Mouse (Mus musculus) MEL (cell line): ENCODE measurements at regions not wholly inside any gene's neighbourhood (a gene's known extent, or its start where the extent isn't known, plus 50 kb on each side); places are given as distances from the start of the nearest gene placed in this dataset.

ENCODE experiments used
- DNase-seq: peaks from one replicate; pipeline ENCODE4 v3.0.0; 2011; ENCODE audit warnings: low read depth, low spot score
- H3K27ac ChIP-seq: 2 replicates; pipeline ENCODE4 v1.5.1; 2012; ENCODE audit warnings: low read depth, mild to moderate bottlenecking, control low read depth, low read length, moderate library complexity; ENCODE audit not compliant: control insufficient read depth
- H3K27me3 ChIP-seq, 2 experiments: fragments of 150-350 bp in 1 of 2; sonication (generic) in 1 of 2; 2 replicates each; pipeline ENCODE4 v1.6.1; 2012; ENCODE audit warnings: low read length in 2 of 2, mild to moderate bottlenecking in 2 of 2, improper control_type of control experiment in 1 of 2, moderate library complexity in 1 of 2; ENCODE audit not compliant: insufficient read depth in 2 of 2, control insufficient read depth in 1 of 2
- H3K36me3 ChIP-seq, 2 experiments: 2 replicates each; pipeline ENCODE4 v1.6.1; 2012 to 2014; ENCODE audit warnings: low read length in 2 of 2, improper control_type of control experiment in 1 of 2, inconsistent platforms in 1 of 2, mild to moderate bottlenecking in 1 of 2; ENCODE audit not compliant: insufficient read depth in 2 of 2, control insufficient read depth in 1 of 2
- H3K4me1 ChIP-seq, 2 experiments: fragments of 150-350 bp in 1 of 2; sonication (generic) in 1 of 2; 2 replicates each; pipeline ENCODE4 v1.6.1; 2012; ENCODE audit warnings: low read length in 2 of 2, improper control_type of control experiment in 1 of 2, mild to moderate bottlenecking in 1 of 2; ENCODE audit not compliant: insufficient read depth in 2 of 2, control insufficient read depth in 1 of 2
- H3K4me3 ChIP-seq, 2 experiments: fragments of 150-350 bp in 1 of 2; sonication (generic) in 1 of 2; 2 replicates each; pipeline ENCODE4 v1.5.1; 2012; ENCODE audit warnings: low read depth in 2 of 2, low read length in 2 of 2, mild to moderate bottlenecking in 2 of 2, moderate library complexity in 2 of 2, control low read depth in 1 of 2, improper control_type of control experiment in 1 of 2; ENCODE audit not compliant: control insufficient read depth in 1 of 2, insufficient read depth in 1 of 2
- H3K79me2 ChIP-seq: 2 replicates; pipeline ENCODE4 v1.6.1; 2012; ENCODE audit warnings: mild to moderate bottlenecking, low read length, moderate library complexity; ENCODE audit not compliant: control insufficient read depth, poor library complexity, insufficient read depth
- H3K9ac ChIP-seq: 2 replicates; pipeline ENCODE4 v1.6.1; 2012; ENCODE audit warnings: low read depth, mild to moderate bottlenecking, control low read depth, low read length, moderate library complexity; ENCODE audit not compliant: control insufficient read depth, poor library complexity, severe bottlenecking
- H3K9me3 ChIP-seq: fragments of 150-350 bp; sonication (generic); replicated peaks from 2 replicates; pipeline ENCODE4 v1.6.1; 2012; ENCODE audit warnings: mild to moderate bottlenecking, low read length, improper control_type of control experiment, moderate library complexity; ENCODE audit not compliant: insufficient read depth
- BHLHE40 ChIP-seq: IDR thresholded peaks from 2 replicates; pipeline ENCODE4 v1.6.1; 2012; ENCODE audit warnings: low read depth, mild to moderate bottlenecking, inconsistent platforms, low read length, improper control_type of control experiment, borderline replicate concordance
- CHD1 ChIP-seq: IDR thresholded peaks from 2 replicates; pipeline ENCODE4 v1.6.1; 2012; ENCODE audit warnings: low read depth, mild to moderate bottlenecking, inconsistent platforms, low read length, improper control_type of control experiment
- CHD2 ChIP-seq: IDR thresholded peaks from 2 replicates; pipeline ENCODE4 v1.6.1; 2011; ENCODE audit warnings: low read length, improper control_type of control experiment
- CTCF ChIP-seq, 3 experiments: IDR thresholded peaks in 2 of 3; conservative IDR thresholded peaks in 1 of 3; 2 replicates each; pipeline ENCODE4 v1.5.1; 2011 to 2012; ENCODE audit warnings: low read length in 3 of 3, low read depth in 2 of 3, mild to moderate bottlenecking in 2 of 3, improper control_type of control experiment in 1 of 3, inconsistent platforms in 1 of 3, mixed read lengths in 1 of 3, moderate library complexity in 1 of 3; ENCODE audit not compliant: control insufficient read depth in 1 of 3, insufficient read depth in 1 of 3, poor library complexity in 1 of 3, severe bottlenecking in 1 of 3
- E2F4 ChIP-seq: IDR thresholded peaks from 2 replicates; pipeline ENCODE4 v1.6.1; 2011; ENCODE audit warnings: low read depth, low read length, improper control_type of control experiment, borderline replicate concordance
- EP300 ChIP-seq, 2 experiments: IDR thresholded peaks; 2 replicates each; pipeline ENCODE4 v1.6.1; 2011; ENCODE audit warnings: improper control_type of control experiment in 2 of 2, low read length in 2 of 2, low read depth in 1 of 2, mild to moderate bottlenecking in 1 of 2
- ETS1 ChIP-seq: IDR thresholded peaks from 2 replicates; pipeline ENCODE4 v1.6.1; 2012; ENCODE audit warnings: low read depth, mild to moderate bottlenecking, inconsistent platforms, low read length, improper control_type of control experiment, moderate library complexity
- GATA1 ChIP-seq: IDR thresholded peaks from 2 replicates; pipeline ENCODE4 v1.6.1; 2011; ENCODE audit warnings: low read depth, low read length, improper control_type of control experiment
- JUND ChIP-seq: IDR thresholded peaks from 2 replicates; pipeline ENCODE4 v1.6.1; 2011; ENCODE audit warnings: low read depth, mild to moderate bottlenecking, improper control_type of control experiment, low read length
- KAT2A ChIP-seq: conservative IDR thresholded peaks from 2 replicates; pipeline ENCODE4 v1.6.1; 2012; ENCODE audit warnings: low read depth, low read length, improper control_type of control experiment, inconsistent platforms
- MAFK ChIP-seq: IDR thresholded peaks from 2 replicates; pipeline ENCODE4 v1.6.1; 2011; ENCODE audit warnings: low read depth, mild to moderate bottlenecking, low read length, improper control_type of control experiment, borderline replicate concordance
- MAX ChIP-seq: IDR thresholded peaks from 2 replicates; pipeline ENCODE4 v1.6.1; 2011; ENCODE audit warnings: low read length, improper control_type of control experiment
- MAZ ChIP-seq: IDR thresholded peaks from 2 replicates; pipeline ENCODE4 v1.6.1; 2012; ENCODE audit warnings: low read depth, mild to moderate bottlenecking, inconsistent platforms, low read length, improper control_type of control experiment
- MEF2A ChIP-seq: IDR thresholded peaks from 2 replicates; pipeline ENCODE4 v1.6.1; 2014; ENCODE audit warnings: low read depth, mild to moderate bottlenecking, inconsistent platforms, low read length, improper control_type of control experiment; ENCODE audit not compliant: poor library complexity, insufficient replicate concordance, severe bottlenecking; ENCODE audit errors: extremely low read depth
- MYB ChIP-seq: IDR thresholded peaks from 2 replicates; pipeline ENCODE4 v1.6.1; 2011; ENCODE audit warnings: mild to moderate bottlenecking, low read depth, low read length, improper control_type of control experiment
- MYC ChIP-seq: IDR thresholded peaks from 2 replicates; pipeline ENCODE4 v1.6.1; 2011; ENCODE audit warnings: low read depth, mild to moderate bottlenecking, low read length, improper control_type of control experiment, moderate library complexity
- NELFE ChIP-seq: IDR thresholded peaks from 2 replicates; pipeline ENCODE4 v1.6.1; 2011; ENCODE audit warnings: low read depth, low read length, improper control_type of control experiment
- NRF1 ChIP-seq: IDR thresholded peaks from 2 replicates; pipeline ENCODE4 v1.6.1; 2014; ENCODE audit warnings: low read depth, mild to moderate bottlenecking, inconsistent platforms, low read length, improper control_type of control experiment, moderate library complexity; ENCODE audit not compliant: poor library complexity, insufficient read depth, severe bottlenecking
- POLR2A ChIP-seq, 2 experiments: IDR thresholded peaks; 2 replicates each; pipeline ENCODE4 v1.6.1; 2011 to 2012; ENCODE audit warnings: low read length in 2 of 2, mild to moderate bottlenecking in 2 of 2, control low read depth in 1 of 2, improper control_type of control experiment in 1 of 2, low read depth in 1 of 2, moderate library complexity in 1 of 2; ENCODE audit not compliant: control insufficient read depth in 1 of 2, insufficient read depth in 1 of 2, poor library complexity in 1 of 2
- RAD21 ChIP-seq: IDR thresholded peaks from 2 replicates; pipeline ENCODE4 v1.6.1; 2011; ENCODE audit warnings: mild to moderate bottlenecking, low read depth, low read length, improper control_type of control experiment
- SIN3A ChIP-seq: IDR thresholded peaks from 2 replicates; pipeline ENCODE4 v1.6.1; 2012; ENCODE audit warnings: low read length, improper control_type of control experiment, inconsistent platforms
- SMC3 ChIP-seq: IDR thresholded peaks from 2 replicates; pipeline ENCODE4 v1.6.1; 2011; ENCODE audit warnings: low read depth, low read length, improper control_type of control experiment
- TAL1 ChIP-seq: IDR thresholded peaks from 2 replicates; pipeline ENCODE4 v1.6.1; 2012; ENCODE audit warnings: mild to moderate bottlenecking, inconsistent platforms, low read length, moderate library complexity, mixed read lengths
- TBP ChIP-seq: IDR thresholded peaks from 2 replicates; pipeline ENCODE4 v1.8.0; 2011; ENCODE audit warnings: low read depth, low read length, improper control_type of control experiment
- UBTF ChIP-seq: IDR thresholded peaks from 2 replicates; pipeline ENCODE4 v1.6.1; 2012; ENCODE audit warnings: low read depth, mild to moderate bottlenecking, inconsistent platforms, low read length, improper control_type of control experiment, moderate library complexity, borderline replicate concordance; ENCODE audit not compliant: insufficient read depth
- USF1 ChIP-seq: IDR thresholded peaks from 2 replicates; pipeline ENCODE4 v1.6.1; 2014; ENCODE audit warnings: low read depth, mild to moderate bottlenecking, inconsistent platforms, low read length, improper control_type of control experiment, moderate library complexity
- ZC3H11A ChIP-seq: IDR thresholded peaks from 2 replicates; pipeline ENCODE4 v1.6.1; 2012; ENCODE audit warnings: low read depth, mild to moderate bottlenecking, inconsistent platforms, low read length, improper control_type of control experiment
- ZKSCAN1 ChIP-seq: IDR thresholded peaks from 2 replicates; pipeline ENCODE4 v1.6.1; 2012; ENCODE audit warnings: low read depth, mild to moderate bottlenecking, inconsistent platforms, low read length, improper control_type of control experiment, moderate library complexity
- ZMIZ1 ChIP-seq: IDR thresholded peaks from 2 replicates; pipeline ENCODE4 v1.6.1; 2012; ENCODE audit warnings: low read depth, mild to moderate bottlenecking, inconsistent platforms, low read length, improper control_type of control experiment, moderate library complexity
- ZNF384 ChIP-seq: IDR thresholded peaks from 2 replicates; pipeline ENCODE4 v1.6.1; 2012; ENCODE audit warnings: low read depth, mild to moderate bottlenecking, inconsistent platforms, low read length, improper control_type of control experiment

GRCm38 (mm10) chr1:157684356-157684755 is 177.8 kb downstream of the Sec16b start:
- no peaks in the 10 kb centered on the region for H3K9me3 ChIP-seq
- TF ChIP-seq KAT2A (no peak), MYB (no peak), POLR2A (IDR thresholded peaks at IDR 0.05; ENCODE audit: control insufficient read depth in 1 of 2, insufficient read depth in 1 of 2, low read depth in 1 of 2, low read length in 2 of 2, poor library complexity in 1 of 2) (no peak), MAX (no peak), MYC (no peak), ZC3H11A (no peak), TBP (no peak), USF1 (no peak), CHD2 (no peak), GATA1 (no peak), SIN3A (no peak), MEF2A (no peak), E2F4 (no peak), MAFK (no peak), EP300 (IDR thresholded peaks at IDR 0.05; ENCODE audit: low read depth in 1 of 2, low read length in 2 of 2) (no peak), JUND (no peak), RAD21 (no peak)
- no peaks in the 10 kb centered on the region for H3K36me3 ChIP-seq
- H3K27me3 ChIP-seq: no peaks in the 10 kb centered on the region
- H3K27ac ChIP-seq: no peak overlapping the region
- H3K9ac ChIP-seq: no peak overlapping the region
- no peaks in the 10 kb centered on the region for H3K79me2 ChIP-seq
- no peak for DNase-seq
- H3K4me1 ChIP-seq: no peaks in the 10 kb centered on the region
- H3K4me3 ChIP-seq: no peak overlapping the region

- H3K9me3 ChIP-seq: no peaks in the 10 kb centered on the region
- H3K4me3 ChIP-seq: no peak overlapping the region
- H3K9ac ChIP-seq: no peak overlapping the region
- peak; percentile 88 for DNase-seq
- H3K4me1 ChIP-seq: peaks cover 8 to 11% of the 10 kb centered on the region in 2 experiments
- H3K27me3 ChIP-seq: no peaks in the 10 kb centered on the region
- no peaks in the 10 kb centered on the region for H3K79me2 ChIP-seq
- H3K36me3 ChIP-seq: peaks cover 0 to 11% of the 10 kb centered on the region in 2 experiments; a peak in 2 of 4 replicates
- peak overlapping the region; percentile 59 for H3K27ac ChIP-seq
- TF ChIP-seq ZMIZ1 (no peak), KAT2A (no peak), EP300 (IDR thresholded peaks at IDR 0.05; ENCODE audit: low read depth in 1 of 2, low read length in 2 of 2) (peak; percentile 94 to 98), BHLHE40 (peak; percentile 63; the same call in 1 of the 2 replicates), POLR2A (IDR thresholded peaks at IDR 0.05; ENCODE audit: control insufficient read depth in 1 of 2, insufficient read depth in 1 of 2, low read depth in 1 of 2, low read length in 2 of 2, poor library complexity in 1 of 2) (no peak), ETS1 (peak; percentile 85), TAL1 (peak; percentile 91), NELFE (no peak), RAD21 (no peak), UBTF (no peak), MYB (no peak; the same call in 1 of the 2 replicates), SIN3A (peak; percentile 64), NRF1 (peak; percentile 44; the same call in 1 of the 2 replicates), ZNF384 (no peak), ZKSCAN1 (no peak), JUND (no peak), MAX (peak; percentile 76), GATA1 (peak; percentile 97), MAFK (no peak; the same call in 1 of the 2 replicates), MAZ (peak; percentile 75), SMC3 (no peak), CHD2 (no peak), CTCF (IDR thresholded peaks at IDR 0.05 in 2 of 3, conservative IDR thresholded peaks at IDR 0.05 in 1 of 3; ENCODE audit: control insufficient read depth in 1 of 3, insufficient read depth in 1 of 3, low read depth in 2 of 3, low read length in 3 of 3, poor library complexity in 1 of 3, severe bottlenecking in 1 of 3) (no peak), CHD1 (no peak), E2F4 (no peak)
These were observed 188.7 kb downstream of the Sec16b start for GRCm38 (mm10) chr1:157695198-157695597.
